Mouse (Mus musculus): ENCODE data around the gene Hmgb1. TPM values are rescaled to one million over a fixed set of nuclear protein-coding genes. Genes with fewer than 3 reads are reported as not detected.
A peak's percentile ranks its signal among the peaks of the same experiment; 100 is the strongest.

Gene Hmgb1
- total RNA-seq, 4 experiments from 2014 or later, result 90.7 to 109 (median 107) TPM

DNA sequence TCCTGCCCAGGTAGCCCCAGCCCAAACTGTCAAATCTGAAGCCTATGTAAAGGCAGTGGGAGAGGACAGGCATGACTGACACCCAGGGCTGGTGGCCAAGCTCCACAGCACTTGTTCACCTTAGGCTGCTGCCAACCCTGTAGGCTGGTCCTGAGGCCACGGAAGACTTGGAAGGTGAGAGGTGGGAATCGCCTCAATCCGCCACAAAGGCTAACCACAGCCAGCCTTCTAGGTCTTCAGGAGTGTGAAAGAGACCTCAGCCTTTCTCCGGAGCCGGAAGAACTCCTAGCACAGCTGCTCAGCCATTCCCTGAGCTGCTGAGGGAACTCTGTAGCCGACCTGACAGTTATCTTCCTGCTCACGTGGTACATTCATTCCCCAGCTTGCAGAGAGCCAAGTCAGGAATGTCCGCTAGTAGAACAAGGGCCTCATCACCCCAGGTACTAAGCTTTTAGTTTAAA, 116.8 kb downstream of the Hmgb1 start:
- DNase-seq (ENCODE audit: low spot score in 2 of 2), result no peak

- peak; percentile 18 to 20 for DNase-seq (ENCODE audit: low spot score in 2 of 2)
Measured at GRCm38 (mm10) chr5:149062833-149063232, 121.5 kb downstream of the Hmgb1 start.

DNA sequence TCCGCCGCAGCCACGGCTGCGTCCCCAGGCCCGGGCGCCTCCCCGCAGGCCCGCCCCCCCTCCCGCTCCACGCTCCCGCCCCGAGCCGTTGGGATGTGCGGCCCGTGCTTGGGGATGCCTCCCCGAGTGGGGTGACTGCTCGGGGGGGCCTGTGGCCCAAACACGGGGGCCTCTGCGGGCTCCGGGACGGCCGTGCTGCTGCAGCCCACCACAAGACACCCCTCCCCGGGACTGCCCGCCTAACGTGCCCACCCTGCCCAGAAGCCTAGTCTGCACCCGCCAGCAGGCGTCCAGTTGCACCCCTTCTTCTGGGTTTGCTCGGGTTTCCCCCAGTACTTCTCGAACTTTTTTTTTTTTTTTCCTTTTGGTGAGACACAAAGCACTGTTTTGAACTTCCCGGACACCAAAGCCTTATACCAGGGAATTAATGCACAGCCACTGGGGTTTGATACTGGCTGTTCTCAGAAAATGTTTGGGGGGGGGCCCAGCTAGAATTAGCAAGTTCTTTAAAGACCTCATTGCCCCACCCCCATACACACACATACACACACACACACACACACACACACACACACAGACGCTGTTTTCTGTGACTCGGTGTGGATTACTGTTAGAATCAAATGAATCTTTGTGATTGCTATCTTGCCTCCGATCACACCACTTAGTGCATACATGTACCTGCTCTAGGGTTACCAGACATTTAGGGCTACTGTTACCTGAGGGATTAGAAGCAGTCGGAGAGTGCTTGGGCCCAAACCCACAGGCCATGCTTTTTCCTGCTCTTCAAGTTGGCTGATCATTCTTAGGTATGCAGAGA, 130.7 kb downstream of the Hmgb1 start:
- no peak for DNase-seq (ENCODE audit: low spot score in 2 of 2)

DNA sequence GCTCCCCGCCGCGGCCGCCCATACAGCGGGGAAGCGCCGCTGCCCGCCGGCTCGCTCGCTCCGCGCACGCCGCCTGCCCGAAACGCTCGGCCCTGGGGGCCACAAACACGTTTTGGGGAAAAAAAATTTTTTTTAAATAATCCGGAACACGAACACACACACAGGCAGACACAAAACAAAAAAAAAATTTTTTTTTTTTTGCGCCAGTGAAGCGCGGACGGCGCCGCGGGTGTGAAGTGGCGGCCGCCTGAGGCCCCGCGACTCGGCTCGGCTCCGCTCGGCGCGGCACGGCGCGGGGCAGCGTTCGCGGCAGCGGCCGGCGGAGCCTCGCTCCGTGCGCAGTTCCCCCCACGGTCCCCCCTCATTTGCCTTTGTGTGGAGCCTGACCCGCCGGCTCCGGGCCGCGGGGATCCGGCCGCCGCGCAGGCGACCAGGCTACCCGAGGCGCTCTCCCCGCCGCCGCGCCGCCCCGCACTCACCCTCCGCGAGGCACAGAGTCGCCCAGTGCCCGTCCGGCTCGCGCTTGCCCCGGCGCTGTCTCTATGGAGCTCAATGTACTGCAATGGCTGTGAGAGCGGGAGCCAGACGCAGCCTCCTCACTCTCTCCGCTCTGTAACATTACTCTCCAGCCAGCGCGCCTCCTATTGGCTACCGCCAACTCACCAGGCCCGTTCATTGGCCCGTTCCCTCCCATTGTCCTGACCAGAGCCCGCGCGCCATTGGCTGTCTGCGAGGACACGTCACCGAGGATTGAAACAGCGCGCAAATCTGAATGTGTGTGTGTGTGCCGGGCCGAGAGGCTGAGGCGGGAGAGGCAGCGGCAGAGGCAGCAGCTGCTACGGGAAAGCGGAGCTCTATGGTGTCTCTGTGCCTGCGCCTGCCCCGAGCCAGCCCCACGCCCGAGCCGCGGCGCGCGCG, 131.6 kb downstream of the Hmgb1 start:
- peak; percentile 97 to 98 for DNase-seq (ENCODE audit: low spot score in 2 of 2)

DNA sequence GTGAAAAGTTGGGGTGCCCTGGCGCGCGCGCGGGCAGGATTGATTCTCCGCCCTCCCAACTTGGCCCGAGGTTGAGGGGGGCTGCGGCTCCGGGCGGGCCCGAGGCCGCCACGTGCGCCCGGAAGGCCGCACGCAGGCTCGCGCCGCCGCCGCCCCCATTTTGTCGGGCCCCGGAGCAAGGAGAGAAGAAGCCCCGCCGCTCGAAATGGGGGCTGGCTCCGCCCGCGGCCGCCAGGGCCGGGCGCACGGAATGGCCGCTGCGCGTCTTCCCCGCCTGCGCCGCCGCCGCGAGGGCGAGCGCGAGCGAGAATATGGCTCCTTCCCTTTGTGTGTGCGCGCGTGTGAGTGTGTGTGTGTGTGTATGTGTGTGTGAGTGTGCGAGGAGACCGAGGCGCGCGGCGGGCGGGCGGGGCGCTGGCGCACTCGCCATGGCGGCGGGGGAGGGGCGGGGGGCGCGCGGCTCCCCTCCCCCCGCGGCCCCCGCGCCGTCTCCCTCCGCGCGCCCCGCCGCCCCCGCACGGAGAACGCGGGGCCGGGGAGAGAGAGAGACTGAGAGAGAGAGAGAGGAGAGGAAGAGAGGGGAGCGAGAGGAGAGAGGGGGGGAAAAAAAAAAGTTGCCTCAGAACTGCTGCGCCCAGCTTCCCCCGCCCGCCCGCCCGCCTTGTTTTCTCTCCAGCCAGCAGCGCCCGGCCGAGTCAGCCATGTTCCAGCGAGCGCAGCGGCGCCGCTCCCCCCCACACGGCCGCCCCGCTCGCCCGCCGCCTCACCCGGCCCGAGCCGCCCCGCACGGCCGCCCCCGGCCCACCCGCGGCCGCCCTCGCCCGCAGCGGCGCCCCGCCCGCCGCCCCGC, 132.5 kb downstream of the Hmgb1 start:
- peak; percentile 74 to 86 for DNase-seq (ENCODE audit: low spot score in 2 of 2)

- peak; percentile 13 to 26 for DNase-seq (ENCODE audit: low spot score in 2 of 2)
Measured at GRCm38 (mm10) chr5:149051194-149051570, 133.1 kb downstream of the Hmgb1 start.

DNA sequence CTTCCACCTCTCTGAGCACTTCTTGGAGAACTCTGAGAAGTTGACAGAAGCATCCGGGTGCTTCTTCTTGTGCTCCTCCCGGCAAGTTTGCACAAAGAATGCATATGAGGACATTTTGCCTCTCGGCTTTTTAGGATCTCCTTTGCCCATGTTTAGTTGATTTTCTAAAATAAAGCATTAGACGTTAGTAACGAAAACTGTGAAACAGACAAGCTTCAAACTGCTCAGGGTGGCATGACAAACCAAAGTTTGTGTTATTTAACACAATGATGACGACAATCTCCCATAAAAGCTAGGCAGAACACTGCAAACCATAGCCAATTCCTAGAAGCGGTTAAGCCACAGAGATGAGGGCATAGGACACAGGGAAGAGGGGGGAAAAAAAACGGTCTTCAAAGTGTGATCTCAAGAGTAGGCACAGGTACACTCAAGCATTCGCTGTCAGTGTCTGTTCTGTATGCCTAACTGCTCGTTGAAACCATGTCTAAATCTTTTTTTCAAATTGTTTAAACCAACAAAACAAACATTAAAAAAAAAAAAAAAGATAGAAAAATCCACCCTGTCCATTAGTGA, 133.6 kb downstream of the Hmgb1 start:
- DNase-seq (ENCODE audit: low spot score in 2 of 2), result no peak

DNA sequence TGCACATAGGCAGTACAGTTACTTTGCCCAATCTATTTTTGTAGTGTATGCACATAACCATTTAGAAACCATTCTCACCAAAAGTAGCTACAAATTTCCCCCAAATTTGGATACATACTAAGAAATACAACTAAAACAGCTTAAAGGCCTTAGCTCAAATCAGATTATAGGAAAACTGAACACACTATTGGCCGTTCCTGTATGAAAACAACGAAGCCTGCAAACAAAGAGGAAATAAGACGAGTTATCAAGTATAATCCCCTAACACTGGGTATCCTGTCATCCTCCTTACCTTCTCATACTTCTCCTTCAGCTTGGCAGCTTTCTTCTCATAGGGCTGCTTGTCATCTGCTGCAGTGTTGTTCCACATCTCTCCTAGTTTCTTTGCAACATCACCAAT, 134.9 kb downstream of the Hmgb1 start:
- no peak for DNase-seq (ENCODE audit: low spot score in 2 of 2)

DNA sequence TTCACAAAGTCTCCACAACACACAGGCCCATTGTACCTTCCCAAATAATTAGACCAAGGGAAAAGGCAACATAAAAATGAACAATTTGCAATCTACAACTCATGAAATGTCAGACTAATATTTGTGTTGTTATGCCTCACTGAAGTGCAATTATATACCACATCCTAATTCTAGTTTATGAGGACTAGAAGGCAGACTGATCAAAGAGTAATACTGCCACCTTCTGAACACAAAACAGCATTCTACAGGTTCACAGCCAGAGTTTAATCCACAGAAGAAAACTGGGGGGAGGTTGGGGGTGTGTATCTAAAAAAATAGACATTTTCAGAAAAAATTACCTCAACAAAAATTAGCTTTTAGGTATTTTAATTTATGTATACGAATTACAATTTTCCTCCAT, 135.3 kb downstream of the Hmgb1 start:
- no peak for DNase-seq (ENCODE audit: low spot score in 2 of 2)

GRCm38 (mm10) chr5:149046650-149047049, 137.6 kb downstream of the Hmgb1 start:
- no peak for DNase-seq (ENCODE audit: low spot score in 2 of 2)

- no peak for DNase-seq (ENCODE audit: low spot score in 2 of 2)
Measured at GRCm38 (mm10) chr5:149045470-149046085, 138.7 kb downstream of the Hmgb1 start.

DNA sequence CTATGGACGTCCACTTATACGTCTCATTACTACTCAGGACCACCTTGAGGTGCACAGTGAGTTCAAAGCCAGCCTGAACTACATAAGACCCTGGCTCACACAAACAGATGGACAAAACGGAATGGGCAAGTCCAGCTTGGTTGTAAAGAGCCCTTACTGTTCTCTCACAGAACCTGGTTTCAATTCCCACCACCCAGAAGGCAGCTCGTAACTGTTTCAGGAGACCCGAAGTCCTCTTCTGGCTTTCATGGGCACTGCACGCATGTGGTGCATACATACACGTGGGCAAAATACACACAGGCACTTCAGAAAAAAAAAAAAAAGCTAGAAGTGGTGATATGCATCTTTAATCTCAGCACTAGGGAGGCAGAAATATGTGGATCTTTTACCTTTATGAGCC, 139.2 kb downstream of the Hmgb1 start:
- DNase-seq (ENCODE audit: low spot score in 2 of 2), result no peak

DNA sequence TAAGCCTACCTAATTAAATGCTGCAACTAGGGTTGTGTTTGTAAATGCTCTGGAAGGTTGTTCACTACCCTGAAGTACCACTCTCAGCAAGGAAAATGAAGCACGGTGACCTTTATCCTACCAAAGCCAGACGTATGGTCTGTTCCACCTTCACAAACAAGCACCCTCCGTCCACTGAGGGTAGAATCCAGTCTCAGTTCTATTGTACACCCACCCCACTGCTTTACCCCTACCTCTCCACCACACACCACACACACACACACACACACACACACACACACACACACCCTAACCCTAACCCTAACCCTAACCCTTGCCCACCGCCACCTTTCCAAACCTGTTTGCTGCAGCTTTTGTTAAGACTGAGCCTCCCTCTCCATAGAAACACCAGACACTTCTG, 140.2 kb downstream of the Hmgb1 start:
- DNase-seq (ENCODE audit: low spot score in 2 of 2), result no peak

- DNase-seq (ENCODE audit: low spot score in 2 of 2), result no peak
Measured at GRCm38 (mm10) chr5:149043240-149043639, 141.0 kb downstream of the Hmgb1 start.

DNA sequence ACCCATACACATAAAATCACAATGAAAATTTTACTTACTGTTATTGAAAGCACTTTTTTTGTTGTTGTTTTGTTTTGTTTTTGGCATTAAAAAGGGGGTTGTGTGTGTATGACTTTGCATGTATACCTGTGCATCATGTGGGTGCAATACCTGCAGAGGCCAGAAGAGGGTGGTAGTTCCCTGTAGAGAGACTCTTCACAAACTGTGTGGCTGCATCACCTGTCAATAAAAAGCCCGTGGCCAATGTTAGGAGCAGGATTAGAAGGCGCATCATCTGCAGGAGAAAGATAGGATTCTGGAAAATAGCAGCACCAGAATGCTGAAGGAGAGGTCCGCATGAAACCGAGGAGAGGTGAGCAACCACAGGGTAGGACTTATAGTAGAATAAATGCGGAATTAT, 144.5 kb downstream of the Hmgb1 start:
- no peak for DNase-seq (ENCODE audit: low spot score in 2 of 2)

DNA sequence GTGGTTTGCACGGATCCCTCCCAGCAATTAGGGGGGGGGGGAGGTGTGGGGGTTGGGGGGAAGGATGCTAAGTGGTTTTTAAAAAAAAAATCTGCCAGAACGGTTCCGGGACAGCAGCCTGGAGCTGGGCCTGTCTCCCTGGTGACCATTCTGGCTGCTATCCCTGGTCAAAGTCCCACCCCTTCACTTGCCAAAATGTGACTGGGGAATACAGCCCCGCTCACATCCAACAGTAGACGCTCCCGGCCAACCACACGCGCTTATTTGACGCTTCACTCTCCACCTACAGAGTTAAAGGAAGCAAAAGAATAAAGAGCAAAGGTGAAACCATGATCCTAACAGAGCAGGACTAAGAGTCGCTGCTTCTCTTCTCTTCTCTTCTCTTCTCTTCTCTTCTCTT, 146.6 kb downstream of the Hmgb1 start:
- peak; percentile 34 to 58 for DNase-seq (ENCODE audit: low spot score in 2 of 2)

DNA sequence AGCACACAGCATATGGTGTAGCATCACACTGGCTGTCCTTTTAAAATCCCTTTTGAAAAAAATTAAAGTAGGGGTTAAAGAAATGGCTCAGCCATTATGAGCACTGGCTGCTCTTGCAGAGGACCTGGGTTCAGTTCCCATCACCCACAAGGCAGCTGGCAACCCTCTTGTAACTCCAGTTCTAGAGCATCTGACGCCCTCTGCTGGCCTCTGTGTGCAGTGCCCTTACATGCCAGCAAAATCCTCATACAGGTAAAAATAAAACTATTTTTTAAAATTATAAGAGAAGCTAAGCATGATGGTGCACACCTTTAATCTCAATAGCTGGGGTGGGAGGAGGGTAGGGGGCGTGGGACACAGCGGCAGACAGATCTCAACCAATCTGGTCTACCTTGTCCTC, 147.4 kb downstream of the Hmgb1 start:
- no peak for DNase-seq (ENCODE audit: low spot score in 2 of 2)

- DNase-seq (ENCODE audit: low spot score in 2 of 2), result no peak
Measured at GRCm38 (mm10) chr5:149032438-149032837, 151.9 kb downstream of the Hmgb1 start.

- peak; percentile 56 to 70 for DNase-seq (ENCODE audit: low spot score in 2 of 2)
Measured at GRCm38 (mm10) chr5:149031199-149031750, 153.0 kb downstream of the Hmgb1 start.

GRCm38 (mm10) chr5:149030103-149030502, 154.2 kb downstream of the Hmgb1 start:
- DNase-seq (ENCODE audit: low spot score in 2 of 2), result no peak
